Mouse (Mus musculus): ENCODE measurements around the gene Rasgef1a. TPM values are rescaled to one million over a fixed set of nuclear protein-coding genes. Genes with fewer than 3 reads are reported as not detected.

Rasgef1a gene
- total RNA-seq, 2 experiments from 2014 or later, result 235 to 240 TPM

GRCm38 (mm10) chr6:118126577-118126976, 115.3 kb downstream of the Rasgef1a start:
- no peak for DNase-seq (ENCODE audit: low spot score in 2 of 2)

DNA sequence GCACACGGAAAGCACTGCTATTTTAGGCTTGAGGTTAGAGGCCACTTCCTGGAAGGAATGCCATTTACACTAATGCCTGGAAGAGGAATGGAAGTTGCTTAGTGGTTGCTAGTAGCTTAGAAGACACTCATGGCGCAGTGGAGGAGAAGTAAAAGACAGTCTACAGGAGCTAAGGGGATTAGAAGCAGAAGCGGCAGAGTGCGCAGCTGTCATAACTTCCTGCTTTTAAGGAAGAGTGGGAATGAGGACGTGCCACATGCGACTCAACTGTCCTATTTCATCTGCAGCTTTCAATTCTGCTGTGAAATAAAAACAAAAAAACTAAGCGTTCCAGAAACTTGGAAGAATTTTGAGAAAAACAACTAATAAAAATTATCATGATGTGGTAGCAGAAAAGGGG, 116.0 kb downstream of the Rasgef1a start:
- no peak for DNase-seq (ENCODE audit: low spot score in 2 of 2)

DNA sequence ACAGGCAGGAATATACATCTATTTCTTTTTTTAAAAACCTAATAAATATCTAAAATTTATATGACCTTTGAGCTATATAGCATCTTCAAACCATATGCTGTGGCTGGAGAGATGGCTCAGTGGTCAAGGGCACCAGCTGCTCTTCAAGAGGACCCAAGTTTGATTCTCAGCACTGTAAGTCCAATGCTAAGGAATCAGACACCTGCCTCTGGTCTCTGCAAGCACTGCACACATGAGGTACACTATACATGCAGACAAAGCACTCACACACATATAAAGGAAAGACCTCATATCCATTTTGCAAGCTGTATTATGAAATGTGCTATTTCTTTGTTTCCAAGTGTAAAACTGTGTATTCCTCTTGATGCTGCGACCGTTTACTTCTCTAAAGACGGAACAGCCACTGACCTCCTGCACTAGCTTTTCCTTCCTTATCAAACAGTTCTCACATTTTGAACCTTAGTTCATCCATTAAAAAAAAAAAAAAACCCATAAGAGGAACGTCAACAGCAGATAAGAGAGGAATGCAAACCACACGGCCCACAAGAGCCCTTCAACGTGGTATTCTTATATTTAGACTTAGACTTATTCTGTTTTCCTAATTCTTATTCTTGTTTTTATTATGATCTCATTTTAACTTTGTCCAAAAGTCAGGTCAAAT, 116.7 kb downstream of the Rasgef1a start:
- DNase-seq (ENCODE audit: low spot score in 2 of 2), result no peak

DNA sequence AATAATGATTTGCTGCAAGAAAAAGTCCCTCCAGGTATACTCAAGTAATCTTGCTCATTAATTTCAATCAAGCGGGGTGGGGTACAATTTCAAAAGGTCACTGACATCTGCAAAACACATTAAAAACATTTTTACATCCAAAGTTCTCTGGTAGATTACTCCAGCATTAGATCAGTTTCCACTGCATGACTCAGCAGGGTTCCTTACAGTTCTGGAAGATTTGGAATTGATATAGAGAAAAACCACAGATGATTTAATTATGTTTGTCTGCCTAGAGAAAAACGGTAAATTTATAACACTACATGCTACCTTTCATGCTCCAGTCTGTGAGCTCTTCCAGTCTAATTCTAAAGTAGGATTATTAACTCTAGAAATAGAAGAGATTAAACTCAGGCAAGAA, 118.8 kb downstream of the Rasgef1a start:
- DNase-seq (ENCODE audit: low spot score in 2 of 2), result no peak

DNA sequence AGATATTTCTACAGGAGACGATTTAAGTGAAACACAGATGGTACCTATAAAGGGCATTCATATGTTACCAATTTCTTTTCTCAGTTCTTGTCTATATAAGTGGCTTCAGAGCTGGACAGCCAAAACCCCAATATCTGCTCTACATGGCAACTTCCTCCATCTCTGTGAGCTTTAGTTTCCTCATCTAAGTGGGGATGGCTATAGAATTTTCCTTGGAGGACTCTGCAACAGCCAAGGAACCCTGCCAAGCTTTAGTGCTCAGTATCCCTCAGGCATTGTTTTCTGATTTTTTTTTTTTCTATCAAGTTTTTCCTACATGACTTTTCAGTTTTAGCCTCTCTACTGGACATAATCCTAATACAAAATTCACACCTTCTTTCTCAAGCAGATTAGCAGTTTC, 123.2 kb downstream of the Rasgef1a start:
- no peak for DNase-seq (ENCODE audit: low spot score in 2 of 2)

DNA sequence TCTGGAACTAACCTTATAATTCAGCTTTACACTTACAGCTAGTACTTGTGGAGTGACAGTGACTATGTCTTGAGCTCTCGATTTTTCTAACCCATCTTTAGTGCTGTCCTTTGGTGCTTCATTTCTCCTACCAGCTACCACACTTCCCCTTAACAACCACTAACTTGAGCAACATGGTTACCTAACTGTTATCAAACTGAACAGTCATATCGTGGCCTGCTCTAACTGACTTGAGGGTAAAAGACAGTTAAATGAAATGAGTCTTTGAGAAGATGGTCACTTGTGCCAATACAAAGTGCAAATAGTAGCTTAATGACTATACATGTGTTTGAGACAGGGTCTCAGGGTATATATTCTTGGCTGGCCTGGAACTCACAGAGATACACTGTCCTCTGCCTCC, 125.9 kb downstream of the Rasgef1a start:
- no peak for DNase-seq (ENCODE audit: low spot score in 2 of 2)

DNA sequence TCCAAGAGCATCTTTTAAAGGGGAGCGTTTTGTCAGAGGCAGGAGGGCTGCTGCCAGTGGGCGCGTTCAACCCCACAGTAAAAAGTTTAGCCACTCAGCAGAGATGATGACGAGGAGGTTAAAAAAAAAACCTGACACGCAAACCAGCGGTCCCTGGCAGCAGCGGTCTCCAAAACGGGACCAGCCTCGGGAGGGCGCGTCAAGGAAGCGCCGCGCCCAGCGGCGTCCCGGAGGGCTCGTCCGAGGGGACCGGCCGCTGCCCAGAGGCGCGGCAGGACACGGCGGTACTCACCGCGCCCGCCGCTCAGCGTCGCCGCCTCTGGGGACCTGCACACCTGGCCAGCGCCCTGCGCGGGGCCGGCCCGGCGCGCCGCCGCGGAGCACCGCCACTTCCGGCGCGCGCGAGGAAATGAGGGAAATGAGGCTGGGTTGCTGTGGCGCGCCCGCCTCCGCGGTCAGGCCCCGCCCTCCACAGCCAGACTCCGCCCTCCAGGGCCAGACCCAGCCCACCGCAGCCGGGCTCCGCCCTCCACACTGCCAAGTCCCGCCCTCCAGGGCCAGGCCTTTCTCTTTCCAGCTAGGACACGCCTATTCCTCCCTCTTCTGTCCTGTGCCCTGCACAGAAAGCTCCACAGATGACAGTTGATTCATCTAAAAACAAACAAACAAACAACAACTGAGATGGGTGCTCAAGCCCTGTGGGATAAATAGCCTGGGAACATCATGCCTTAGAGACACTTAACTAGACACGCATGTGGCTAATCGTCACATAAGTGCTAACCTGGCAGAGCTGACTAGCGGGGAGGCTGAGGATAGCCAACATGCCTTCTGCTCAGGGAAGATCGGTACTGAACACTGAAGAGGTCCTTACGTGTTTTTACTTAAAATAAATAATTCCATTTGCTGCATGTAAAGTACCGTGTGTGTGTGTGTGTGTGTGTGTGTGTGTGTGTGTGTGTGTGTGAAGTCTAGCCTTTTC, 127.8 kb downstream of the Rasgef1a start, which contains the start of gene Csgalnact2:
TSS of gene Csgalnact2 (minus strand) at position 410 of the 979 bp plus-strand sequence.
- peak; percentile 90 to 93 for DNase-seq (ENCODE audit: low spot score in 2 of 2)

DNA sequence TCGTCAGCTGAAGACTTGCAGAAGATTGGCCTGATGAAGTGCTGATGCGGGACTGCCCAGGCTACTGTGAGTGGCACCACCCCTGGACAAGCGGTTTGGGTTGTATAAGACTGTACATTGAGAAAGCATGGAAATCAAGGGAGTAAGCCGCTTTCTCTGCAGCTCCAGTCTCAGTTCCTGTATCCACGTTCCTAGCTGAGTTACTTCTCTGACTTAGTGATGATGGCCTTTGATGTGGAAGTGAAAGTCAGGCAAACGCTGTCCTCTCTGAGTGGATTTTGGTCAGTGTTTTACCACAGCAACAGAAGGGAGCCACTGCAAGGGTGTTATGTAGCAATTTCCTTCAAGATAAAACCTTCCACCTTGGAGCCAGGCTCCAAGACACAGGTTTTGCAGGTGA, 129.7 kb downstream of the Rasgef1a start:
- DNase-seq (ENCODE audit: low spot score in 2 of 2), result no peak

Small RNAs within 50 kb of the gene (microRNA-seq; reads per million reads assigned to microRNA genes)
- gene Mir7044, result 47.6 to 66.3 reads per million in 2 experiments

Other genes starting within 250 kb of the Rasgef1a start
- 10 to 100 TPM; 41.3 to 47.9 TPM for gene Zfp637, start 170.3 kb upstream of the Rasgef1a start, total RNA-seq (2021)
- 10 to 100 TPM; 38.4 to 41.0 TPM for gene Zfp239, start 149.3 kb upstream of the Rasgef1a start, total RNA-seq (2021)
- 100 to 1,000 TPM; 127 to 139 TPM for gene Hnrnpf, start 111.1 kb upstream of the Rasgef1a start, total RNA-seq (2021)
- not detected for gene Fxyd4, start 73.7 kb upstream of the Rasgef1a start, total RNA-seq (2021)
- 10 to 100 TPM; 11.0 to 12.7 TPM for gene Csgalnact2, start 127.7 kb downstream of the Rasgef1a start, total RNA-seq (2021)
- gene Ret, start 186.3 kb downstream of the Rasgef1a start, total RNA-seq (2021), result 1 to 10 TPM; 2.7 to 3.7 TPM

Data from layer of hippocampus, adult 18-20 months (tissue).